Mouse (Mus musculus) thymus, postnatal 25 days (tissue): ENCODE measurements around the gene Osbpl9.

Experiments
- DNase-seq: peaks from one replicate; pipeline ENCODE4 v3.0.0; 2022

Gene Osbpl9

DNA sequence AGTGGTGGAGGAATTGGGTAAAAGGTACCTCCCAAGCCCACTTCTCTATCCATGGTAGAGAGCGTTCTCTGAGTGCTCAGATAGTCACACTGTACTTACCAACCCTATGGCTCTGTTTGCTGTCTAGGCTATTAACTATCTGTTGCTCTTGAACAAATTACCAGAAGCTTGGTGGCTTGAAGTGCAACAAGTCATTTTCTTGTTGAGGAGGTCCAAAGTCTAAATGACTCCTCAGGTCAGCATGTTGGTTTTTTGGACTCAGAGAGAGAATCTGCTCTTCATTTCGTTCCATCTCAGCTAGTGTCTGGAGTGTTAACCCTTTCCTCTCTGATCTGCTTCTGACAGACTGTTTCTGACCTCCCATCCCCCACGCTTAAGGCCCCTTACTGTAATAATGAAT lies 177.0 kb downstream of the Osbpl9 start:
- DNase-seq = no peak

DNA sequence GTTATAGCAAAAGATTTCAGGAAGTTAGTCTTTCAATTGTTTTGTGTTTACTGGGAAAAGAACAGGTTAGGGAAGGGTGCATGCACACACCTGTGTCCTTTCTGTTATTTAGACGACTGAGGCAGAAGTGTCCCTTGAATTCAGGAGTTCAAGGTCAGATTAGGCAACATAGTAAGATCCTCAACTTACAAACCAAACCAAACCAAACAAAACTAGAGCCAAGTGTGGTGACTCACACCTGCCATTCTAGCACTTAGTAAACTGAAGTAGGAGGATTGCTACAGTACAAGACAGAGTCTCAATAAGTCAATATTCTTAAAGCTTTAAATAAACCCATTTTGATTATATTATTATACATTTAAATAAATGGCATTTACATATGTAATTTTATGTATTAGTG lies 180.1 kb downstream of the Osbpl9 start:
- no peak for DNase-seq

DNA sequence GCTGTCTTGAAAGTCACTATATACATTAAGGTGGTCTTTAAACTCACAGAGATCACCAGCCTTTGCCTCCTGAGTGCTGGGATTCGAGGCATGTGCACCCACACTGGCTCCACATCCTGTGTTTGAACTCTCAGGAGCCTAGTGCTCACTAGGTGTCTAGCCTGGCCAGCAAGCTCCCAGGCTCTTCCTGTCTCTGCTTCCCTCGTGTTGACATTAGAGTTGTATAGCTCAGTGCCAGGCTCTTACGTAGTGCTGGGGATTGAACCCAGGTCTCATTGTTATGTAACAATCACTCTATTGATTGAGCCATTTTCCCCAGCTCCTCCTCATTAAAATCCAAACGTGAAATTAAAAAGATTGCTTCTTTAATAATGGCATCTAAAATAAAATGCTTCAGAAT lies 182.8 kb downstream of the Osbpl9 start:
- DNase-seq = no peak

DNA sequence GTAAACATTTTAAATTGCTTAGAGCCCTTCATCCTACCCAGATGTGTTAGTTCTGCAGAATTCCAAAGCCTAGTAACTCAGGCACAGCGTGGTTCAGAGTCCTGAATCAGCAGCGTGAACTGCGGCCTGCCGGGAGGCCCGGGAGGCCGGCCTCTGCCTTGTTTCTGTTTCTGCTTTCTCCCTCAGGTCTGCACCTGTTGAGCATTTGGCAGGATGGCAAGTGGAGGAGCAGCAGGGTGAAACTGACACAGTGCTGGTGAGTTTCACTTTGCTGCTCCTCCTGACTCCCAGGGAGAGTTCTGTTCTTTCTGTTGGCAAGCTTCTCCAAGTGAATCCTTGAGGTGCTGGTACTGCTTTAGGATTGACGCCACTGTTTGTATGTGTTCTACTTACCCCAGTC lies 184.6 kb downstream of the Osbpl9 start:
- no peak for DNase-seq

DNA sequence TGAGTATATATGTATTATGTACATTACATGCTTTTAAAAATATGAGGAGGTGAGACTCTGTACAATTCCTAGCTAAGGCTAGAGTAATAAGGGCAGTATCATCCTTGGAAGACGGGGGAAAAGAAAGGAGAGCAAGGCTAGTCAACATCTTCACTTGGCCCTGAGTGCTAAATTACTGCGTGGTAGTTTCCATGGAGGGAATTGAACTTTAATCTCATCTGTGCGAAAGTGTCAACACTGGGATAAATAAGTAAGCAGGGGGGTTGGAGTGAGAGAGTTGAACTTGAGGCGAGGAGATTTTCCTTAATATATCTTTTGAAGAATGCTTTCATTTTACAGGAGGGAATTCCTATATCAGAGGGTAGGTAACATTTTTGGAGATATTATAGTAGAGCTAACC lies 188.0 kb downstream of the Osbpl9 start:
- no peak for DNase-seq
